Mouse (Mus musculus): Measurements from ENCODE around the gene C1qb.

The C1qb gene

DNA sequence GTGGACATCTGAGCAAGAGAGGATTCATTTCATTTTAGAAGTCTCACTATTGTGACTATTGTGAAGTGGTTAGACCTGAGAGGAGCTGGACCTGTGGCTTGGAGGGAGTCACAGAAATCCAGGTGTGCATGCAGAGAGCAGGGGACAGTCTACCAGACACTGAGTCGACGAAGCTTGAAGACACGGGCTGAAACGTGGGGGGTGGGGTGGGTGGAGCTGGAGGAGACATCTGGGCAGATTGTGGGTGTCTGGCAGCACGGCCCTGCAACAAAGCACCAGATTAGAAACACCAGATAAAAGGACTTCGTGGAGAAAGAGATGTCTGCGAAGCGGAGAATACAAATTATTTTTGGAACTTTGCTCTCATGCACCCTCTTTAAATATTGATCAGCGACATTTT, 22.5 kb downstream of the C1qb start:
- in situ Hi-C loops (cut with MboI; ENCODE audit: low pct_unique_long_range_greater_than_20kb in 1 of 2, low sequenced_read_pairs in 2 of 2, unreplicated experiment in 1 of 2), result no loop called here

- in situ Hi-C loops (cut with MboI; ENCODE audit: low pct_unique_long_range_greater_than_20kb in 1 of 2, low sequenced_read_pairs in 2 of 2, unreplicated experiment in 1 of 2), result no loop called here
Observed at GRCm38 (mm10) chr4:136862411-136862810, 23.6 kb downstream of the C1qb start.

- in situ Hi-C loops (cut with MboI; ENCODE audit: low pct_unique_long_range_greater_than_20kb in 1 of 2, low sequenced_read_pairs in 2 of 2, unreplicated experiment in 1 of 2), result no loop called here
Observed at GRCm38 (mm10) chr4:136861806-136862205, 24.2 kb downstream of the C1qb start.

DNA sequence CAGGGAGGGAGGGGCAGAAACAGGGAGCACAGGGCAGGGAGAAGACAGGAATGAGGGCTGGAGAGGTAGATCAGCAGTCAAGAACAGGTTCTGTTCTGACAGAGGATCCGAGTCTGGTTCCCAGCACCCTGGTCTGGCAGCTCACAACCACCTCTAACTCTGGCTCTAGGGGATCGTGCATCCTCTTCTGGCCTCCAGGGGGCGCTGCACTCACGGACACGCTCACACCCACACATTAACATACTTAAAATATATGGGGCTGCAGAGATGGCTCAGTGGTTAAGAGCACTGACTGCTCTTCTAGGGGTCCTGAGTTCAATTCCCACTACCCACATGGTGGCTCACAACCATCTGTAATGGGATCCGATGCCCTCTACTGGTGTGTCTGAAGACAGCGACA, 26.0 kb downstream of the C1qb start:
- in situ Hi-C loops (cut with MboI; ENCODE audit: low pct_unique_long_range_greater_than_20kb in 1 of 2, low sequenced_read_pairs in 2 of 2, unreplicated experiment in 1 of 2), result no loop called here

GRCm38 (mm10) chr4:136855081-136855480, 30.9 kb downstream of the C1qb start:
- in situ Hi-C loops (cut with MboI; ENCODE audit: low pct_unique_long_range_greater_than_20kb in 1 of 2, low sequenced_read_pairs in 2 of 2, unreplicated experiment in 1 of 2), result no loop called here

DNA sequence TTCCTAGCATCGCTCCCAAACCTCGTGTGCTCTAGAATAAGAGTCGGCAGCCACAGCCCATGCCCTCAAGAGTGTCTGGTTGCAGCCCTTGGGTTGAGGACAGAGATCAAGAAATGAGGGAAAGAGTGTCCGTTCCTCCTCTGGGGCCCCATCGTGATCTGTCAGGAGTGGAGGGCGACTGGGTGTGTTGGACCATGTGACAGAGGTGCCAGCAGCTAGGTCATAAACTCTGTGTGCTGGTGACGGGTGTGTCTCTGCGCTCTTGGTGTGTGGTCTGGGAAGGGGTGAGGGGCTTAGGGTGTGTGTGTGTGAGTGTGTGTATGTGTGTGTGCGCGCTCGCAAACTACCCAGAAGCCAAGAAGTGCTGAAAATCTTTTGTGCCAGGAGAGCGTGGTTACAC, 33.0 kb downstream of the C1qb start:
- in situ Hi-C loops (cut with MboI; ENCODE audit: low pct_unique_long_range_greater_than_20kb in 1 of 2, low sequenced_read_pairs in 2 of 2, unreplicated experiment in 1 of 2), result no loop called here

GRCm38 (mm10) chr4:136852119-136852518, 33.9 kb downstream of the C1qb start:
- in situ Hi-C loops (cut with MboI; ENCODE audit: low pct_unique_long_range_greater_than_20kb in 1 of 2, low sequenced_read_pairs in 2 of 2, unreplicated experiment in 1 of 2), result no loop called here

- in situ Hi-C loops (cut with MboI; ENCODE audit: low pct_unique_long_range_greater_than_20kb in 1 of 2, low sequenced_read_pairs in 2 of 2, unreplicated experiment in 1 of 2), result loop anchor here in 1 of 2 experiments (10.0 kb wide), 2 partner anchors 164 to 226 kb away; no protein-coding TSS in a partner anchor
Observed at GRCm38 (mm10) chr4:136848565-136848964, 37.4 kb downstream of the C1qb start.

GRCm38 (mm10) chr4:136847166-136847565, 38.8 kb downstream of the C1qb start:
- in situ Hi-C loops (cut with MboI; ENCODE audit: low pct_unique_long_range_greater_than_20kb in 1 of 2, low sequenced_read_pairs in 2 of 2, unreplicated experiment in 1 of 2), result loop anchor here in 1 of 2 experiments (10.0 kb wide), 2 partner anchors 162 to 228 kb away; no protein-coding TSS in a partner anchor

- in situ Hi-C loops (cut with MboI; ENCODE audit: low pct_unique_long_range_greater_than_20kb in 1 of 2, low sequenced_read_pairs in 2 of 2, unreplicated experiment in 1 of 2), result loop anchor here (5.0 to 10.0 kb wide), 3 partner anchors 158 to 232 kb away; no protein-coding TSS in a partner anchor
Observed at GRCm38 (mm10) chr4:136842802-136843201, 43.2 kb downstream of the C1qb start.

- in situ Hi-C loops (cut with MboI; ENCODE audit: low pct_unique_long_range_greater_than_20kb in 1 of 2, low sequenced_read_pairs in 2 of 2, unreplicated experiment in 1 of 2), result loop anchor here (5.0 to 10.0 kb wide), 3 partner anchors 157 to 233 kb away; no protein-coding TSS in a partner anchor
Observed at GRCm38 (mm10) chr4:136842033-136842432, 44.0 kb downstream of the C1qb start.

- in situ Hi-C loops (cut with MboI; ENCODE audit: low pct_unique_long_range_greater_than_20kb in 1 of 2, low sequenced_read_pairs in 2 of 2, unreplicated experiment in 1 of 2), result loop anchor here (5.0 to 10.0 kb wide), 3 partner anchors 156 to 234 kb away; no protein-coding TSS in a partner anchor
Observed at GRCm38 (mm10) chr4:136841056-136841455, 44.9 kb downstream of the C1qb start.

DNA sequence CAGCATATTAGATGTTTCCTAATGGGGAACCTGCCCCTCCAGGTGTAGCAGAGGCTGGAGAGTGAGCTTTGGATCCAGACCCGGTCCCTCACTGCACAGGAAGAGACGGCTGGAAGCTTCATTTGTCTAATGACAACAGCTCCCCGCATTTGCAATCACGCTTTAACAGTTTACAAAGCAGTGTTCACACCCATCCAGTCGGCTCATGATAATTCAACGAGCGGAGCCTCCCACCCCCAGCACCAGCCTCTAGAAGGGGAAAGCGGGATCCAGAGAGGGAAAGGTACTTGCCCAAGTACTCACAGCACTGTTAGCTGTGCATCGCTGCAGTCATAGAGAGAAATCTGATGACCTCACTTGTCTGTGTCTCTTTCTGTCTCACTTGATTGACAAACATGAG, 47.5 kb downstream of the C1qb start:
- in situ Hi-C loops (cut with MboI; ENCODE audit: low pct_unique_long_range_greater_than_20kb in 1 of 2, low sequenced_read_pairs in 2 of 2, unreplicated experiment in 1 of 2), result no loop called here

- in situ Hi-C loops (cut with MboI; ENCODE audit: low pct_unique_long_range_greater_than_20kb in 1 of 2, low sequenced_read_pairs in 2 of 2, unreplicated experiment in 1 of 2), result no loop called here
Observed at GRCm38 (mm10) chr4:136838026-136838425, 48.0 kb downstream of the C1qb start.

DNA sequence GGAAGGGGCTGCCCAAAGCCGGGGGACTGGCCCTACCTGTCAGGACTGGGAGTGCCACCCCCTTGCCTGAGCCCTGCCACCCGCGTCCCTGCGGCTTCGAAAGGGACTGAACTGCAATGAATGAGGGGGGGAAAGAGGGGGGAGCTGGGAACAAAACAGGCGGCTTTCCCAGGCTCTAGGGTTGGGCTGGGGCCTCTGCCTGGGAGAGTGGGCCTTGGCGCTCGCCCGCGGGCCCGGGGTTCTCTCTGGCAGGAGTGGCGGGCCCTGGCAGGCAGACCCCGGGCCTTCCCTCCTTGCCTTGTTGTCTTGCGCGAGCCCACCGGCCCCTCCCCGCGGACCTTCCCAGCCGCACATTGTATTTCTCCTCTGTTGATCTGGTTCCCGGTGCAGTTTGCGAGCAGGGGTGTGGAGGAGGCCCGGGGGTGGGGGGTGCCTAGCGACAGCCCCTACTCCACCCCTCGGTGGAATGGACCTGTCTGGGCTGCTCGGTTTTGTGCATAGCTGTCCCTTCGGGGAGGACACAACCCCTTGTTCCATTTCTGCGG, 49.5 kb downstream of the C1qb start:
- in situ Hi-C loops (cut with MboI; ENCODE audit: low pct_unique_long_range_greater_than_20kb in 1 of 2, low sequenced_read_pairs in 2 of 2, unreplicated experiment in 1 of 2), result no loop called here

DNA sequence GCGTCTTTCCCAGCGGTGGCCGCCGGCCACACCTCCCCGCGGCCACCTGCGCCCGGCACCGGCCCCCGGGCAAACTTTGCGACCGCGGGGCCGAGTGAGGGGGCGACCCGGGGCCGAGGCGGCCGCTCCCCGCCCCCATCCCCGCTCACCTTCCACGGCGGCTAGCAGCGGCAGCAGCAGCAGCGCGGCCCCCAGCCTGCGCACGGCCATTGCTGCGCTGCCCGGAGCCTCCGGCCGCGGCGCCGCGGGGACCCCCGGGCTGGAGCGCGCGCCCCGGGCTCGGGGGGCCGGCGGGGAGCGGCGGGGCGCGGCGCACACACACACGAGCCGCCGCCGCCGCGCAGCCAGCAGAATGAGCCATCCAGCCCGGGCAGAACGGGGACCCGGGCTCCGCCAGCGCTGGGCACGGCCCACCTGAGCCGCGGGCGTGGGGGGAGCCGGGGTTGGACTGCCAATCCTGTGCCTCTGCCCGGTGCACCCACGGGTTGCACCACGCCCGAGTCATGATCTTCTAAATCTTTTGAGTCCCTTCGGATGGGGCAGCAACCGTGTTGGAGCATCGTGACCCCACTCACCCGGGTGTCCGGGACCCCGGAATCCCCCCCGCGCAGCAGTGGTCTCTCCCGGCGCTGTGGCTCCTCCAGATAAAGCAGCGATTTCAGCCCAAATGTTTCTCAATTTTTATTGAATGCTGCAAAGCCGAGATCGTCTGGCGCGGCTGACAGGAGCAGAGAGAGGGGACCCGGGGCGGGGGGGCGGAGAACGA, 50.2 kb downstream of the C1qb start, which contains the start of gene Ephb2:
Gene Ephb2, minus strand, starts transcription at position 368 of the 766 bp plus-strand sequence.
- in situ Hi-C loops (cut with MboI; ENCODE audit: low pct_unique_long_range_greater_than_20kb in 1 of 2, low sequenced_read_pairs in 2 of 2, unreplicated experiment in 1 of 2), result no loop called here

DNA sequence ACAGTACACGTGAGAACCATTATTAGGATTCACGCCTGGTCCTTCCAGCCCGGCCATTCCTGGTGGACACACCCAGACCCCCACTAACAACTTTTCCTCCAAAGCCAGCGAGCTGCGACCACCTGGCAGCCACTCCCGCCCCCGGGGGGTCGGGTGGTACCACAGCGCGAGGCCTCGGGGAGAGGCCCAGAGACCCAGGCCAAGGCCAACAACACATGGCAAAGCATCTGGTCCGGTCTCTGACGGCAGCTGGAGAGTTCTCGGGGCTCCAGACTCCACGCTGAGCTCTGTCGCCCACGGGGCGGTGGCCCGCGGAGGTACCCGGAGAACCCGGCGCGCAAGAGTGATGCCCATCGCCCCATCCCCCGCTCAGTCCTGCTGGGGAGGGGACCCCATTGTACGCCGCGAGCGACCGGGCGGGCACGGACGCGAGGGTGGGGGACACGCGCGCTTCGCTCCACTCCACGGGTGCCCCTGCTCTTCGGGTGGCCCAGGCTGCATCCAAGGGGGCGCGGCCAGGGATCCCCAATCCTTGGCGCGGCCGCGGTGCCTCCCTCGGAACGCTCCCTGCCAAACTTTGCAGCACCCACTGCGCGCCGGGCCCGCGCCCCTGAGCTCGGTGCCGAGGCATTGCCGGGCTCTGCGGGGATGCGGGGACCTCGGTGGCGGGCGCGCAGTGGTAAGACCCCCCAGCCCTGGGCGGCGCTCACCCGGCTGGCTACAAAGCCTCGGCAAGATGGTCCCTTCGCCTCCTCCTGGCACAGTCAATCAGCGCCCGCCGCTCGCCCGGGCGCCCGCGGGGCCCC, 51.0 kb downstream of the C1qb start:
- in situ Hi-C loops (cut with MboI; ENCODE audit: low pct_unique_long_range_greater_than_20kb in 1 of 2, low sequenced_read_pairs in 2 of 2, unreplicated experiment in 1 of 2), result no loop called here

GRCm38 (mm10) chr4:136834439-136834814, 51.6 kb downstream of the C1qb start:
- in situ Hi-C loops (cut with MboI; ENCODE audit: low pct_unique_long_range_greater_than_20kb in 1 of 2, low sequenced_read_pairs in 2 of 2, unreplicated experiment in 1 of 2), result no loop called here

Data from mouse embryonic stem cell (cell line).